Mouse (Mus musculus) CH12.LX (cell line): ENCODE measurements at regions not wholly inside any gene's neighbourhood (a gene's known extent, or its start where the extent isn't known, plus 50 kb on each side); places are given as distances from the start of the nearest gene placed in this dataset.

Experiments used
- BHLHE40 ChIP-seq: IDR thresholded peaks from 2 replicates; pipeline ENCODE4 v1.6.1; 2011; ENCODE audit warnings: mild to moderate bottlenecking, low read depth, low read length, improper control_type of control experiment
- CHD1 ChIP-seq: IDR thresholded peaks from 2 replicates; pipeline ENCODE4 v1.6.1; 2012; ENCODE audit warnings: low read depth, low read length, improper control_type of control experiment, inconsistent platforms
- CHD2 ChIP-seq: IDR thresholded peaks from 2 replicates; pipeline ENCODE4 v1.6.1; 2011; ENCODE audit warnings: low read length, improper control_type of control experiment
- CTCF ChIP-seq, 2 experiments: IDR thresholded peaks in 1 of 2; conservative IDR thresholded peaks in 1 of 2; 2 replicates each; pipeline ENCODE4 v1.5.1; 2011 to 2012; ENCODE audit warnings: low read depth in 2 of 2, low read length in 2 of 2, improper control_type of control experiment in 1 of 2, inconsistent platforms in 1 of 2, mild to moderate bottlenecking in 1 of 2, moderate library complexity in 1 of 2
- EP300 ChIP-seq: IDR thresholded peaks from 2 replicates; pipeline ENCODE4 v1.6.1; 2011; ENCODE audit warnings: low read length, improper control_type of control experiment
- JUND ChIP-seq: conservative IDR thresholded peaks from 2 replicates; pipeline ENCODE4 v1.6.1; 2011; ENCODE audit warnings: low read depth, low read length, improper control_type of control experiment
- MAX ChIP-seq: IDR thresholded peaks from 2 replicates; pipeline ENCODE4 v1.6.1; 2011; ENCODE audit warnings: low read length, improper control_type of control experiment
- MAZ ChIP-seq: IDR thresholded peaks from 2 replicates; pipeline ENCODE4 v1.6.1; 2012; ENCODE audit warnings: low read depth, mild to moderate bottlenecking, inconsistent platforms, low read length, improper control_type of control experiment, moderate library complexity
- MEF2A ChIP-seq: IDR thresholded peaks from 2 replicates; pipeline ENCODE4 v1.6.1; 2014; ENCODE audit warnings: low read depth, mild to moderate bottlenecking, inconsistent platforms, low read length, improper control_type of control experiment, borderline replicate concordance
- POLR2A ChIP-seq: IDR thresholded peaks from 2 replicates; pipeline ENCODE4 v1.6.1; 2011; ENCODE audit warnings: low read depth, mild to moderate bottlenecking, improper control_type of control experiment, low read length
- RCOR1 ChIP-seq: conservative IDR thresholded peaks from 2 replicates; pipeline ENCODE4 v1.6.1; 2012; ENCODE audit warnings: low read depth, mild to moderate bottlenecking, inconsistent platforms, low read length, improper control_type of control experiment
- SIN3A ChIP-seq: IDR thresholded peaks from 2 replicates; pipeline ENCODE4 v1.6.1; 2012; ENCODE audit warnings: low read length, improper control_type of control experiment, inconsistent platforms
- USF2 ChIP-seq: conservative IDR thresholded peaks from 2 replicates; pipeline ENCODE4 v1.6.1; 2011; ENCODE audit warnings: low read depth, low read length, improper control_type of control experiment
- ZC3H11A ChIP-seq: IDR thresholded peaks from 2 replicates; pipeline ENCODE4 v1.6.1; 2012; ENCODE audit warnings: low read depth, mild to moderate bottlenecking, inconsistent platforms, low read length, improper control_type of control experiment

GRCm38 (mm10) chr11:20896277-20897123 is 65.6 kb upstream of the Lgalsl start:
- TF ChIP-seq RCOR1 (no peak), BHLHE40 (no peak), MAX (no peak), USF2 (no peak), MAZ (no peak), POLR2A (no peak), CTCF (conservative IDR thresholded peaks at IDR 0.05 in 1 of 2, IDR thresholded peaks at IDR 0.05 in 1 of 2; ENCODE audit: low read depth in 2 of 2, low read length in 2 of 2) (no peak), CHD1 (no peak), CHD2 (no peak), JUND (no peak), ZC3H11A (no peak), EP300 (no peak), SIN3A (no peak), MEF2A (no peak)
